Mouse (Mus musculus) right cerebral cortex, postnatal 10 days (tissue): ENCODE data around the gene Magt1.
"Not testable (repeated sequence)": the region's sequence is repeated elsewhere in the genome, so short reads cannot be mapped to it uniquely, and the experiment has no call there.

Experiments used
- DNase-seq, 2 experiments: peaks; one replicate each; pipeline ENCODE4 v3.0.0; 2021; ENCODE audit warnings: low spot score in 2 of 2

The Magt1 gene

GRCm38 (mm10) chrX:106011465-106012159, at the start of gene Magt1:
Magt1 (minus strand) TSS chrX:106011906.
- DNase-seq: peak; percentile 89 to 92

- no peak for DNase-seq
Measured at GRCm38 (mm10) chrX:106048191-106048590, 36.5 kb upstream of the Magt1 start.

- no peak for DNase-seq
Measured at GRCm38 (mm10) chrX:106045928-106046327, 34.2 kb upstream of the Magt1 start.

GRCm38 (mm10) chrX:106045455-106045854, 33.7 kb upstream of the Magt1 start:
- no peak for DNase-seq

- no peak for DNase-seq
Measured at GRCm38 (mm10) chrX:106043863-106044617, 32.3 kb upstream of the Magt1 start.

- no peak for DNase-seq
Measured at GRCm38 (mm10) chrX:106037185-106037752, 25.6 kb upstream of the Magt1 start.

GRCm38 (mm10) chrX:106035727-106036126, 24.0 kb upstream of the Magt1 start:
- no peak for DNase-seq

GRCm38 (mm10) chrX:106031124-106031523, 19.4 kb upstream of the Magt1 start:
- DNase-seq: no peak

GRCm38 (mm10) chrX:106030176-106030575, 18.5 kb upstream of the Magt1 start:
- DNase-seq: no peak

- no peak for DNase-seq
Measured at GRCm38 (mm10) chrX:106027343-106027674, 15.6 kb upstream of the Magt1 start.

- DNase-seq: peak; percentile 93
Measured at GRCm38 (mm10) chrX:106026418-106027342, 15.0 kb upstream of the Magt1 start, which contains the start of gene Atp7a. Atp7a (plus strand) TSS chrX:106027276.

GRCm38 (mm10) chrX:106017516-106017915, 5.8 kb upstream of the Magt1 start:
- no peak for DNase-seq

- no peak for DNase-seq
Measured at GRCm38 (mm10) chrX:106017102-106017501, 5.4 kb upstream of the Magt1 start.

- peak; percentile 87 to 90 for DNase-seq
Measured at GRCm38 (mm10) chrX:106015571-106016322, 4.0 kb upstream of the Magt1 start, which contains the start of gene Cox7b. Cox7b (plus strand) TSS chrX:106015700.

- not testable (repeated sequence) for DNase-seq
Measured at GRCm38 (mm10) chrX:106014741-106015377, 3.2 kb upstream of the Magt1 start.

- peak; percentile 39 to 53 for DNase-seq
Measured at GRCm38 (mm10) chrX:106013217-106013616, 1.5 kb upstream of the Magt1 start.

GRCm38 (mm10) chrX:106012559-106012958, 853 bp upstream of the Magt1 start:
- DNase-seq: no peak

GRCm38 (mm10) chrX:106010762-106011161, 944 bp downstream of the Magt1 start:
- no peak for DNase-seq

GRCm38 (mm10) chrX:106001605-106002004, 10.1 kb downstream of the Magt1 start:
- no peak for DNase-seq

GRCm38 (mm10) chrX:105957091-105957490, 54.6 kb downstream of the Magt1 start:
- DNase-seq: not testable (repeated sequence)
